Mouse (Mus musculus) ES-E14 (cell line): Measurements from ENCODE around the gene Upf2. TPM values are rescaled to one million over a fixed set of nuclear protein-coding genes. Genes with fewer than 3 reads are reported as not detected.

Source experiments
- DNase-seq: peaks from one replicate; pipeline ENCODE4 v3.0.0-alpha.2; 2013; ENCODE audit warnings: low read depth, low spot score
- H3K27ac ChIP-seq: 2 replicates; pipeline ENCODE4 v1.5.1; 2012; ENCODE audit warnings: low read depth, mild to moderate bottlenecking, low read length, moderate library complexity, mixed read lengths; ENCODE audit not compliant: poor library complexity, insufficient read depth, severe bottlenecking
- H3K36me3 ChIP-seq: 2 replicates; pipeline ENCODE4 v1.6.1; 2012; ENCODE audit warnings: mild to moderate bottlenecking, low read length, moderate library complexity, mixed read lengths; ENCODE audit not compliant: control insufficient read depth, poor library complexity, insufficient read depth, severe bottlenecking
- H3K4me1 ChIP-seq, 2 experiments: fragments of 150-350 bp in 1 of 2; sonication (generic) in 1 of 2; 2 replicates each; pipeline ENCODE4 v1.6.1; 2012; ENCODE audit warnings: low read length in 2 of 2, mild to moderate bottlenecking in 1 of 2, mixed read lengths in 1 of 2; ENCODE audit not compliant: control insufficient read depth in 2 of 2, insufficient read depth in 2 of 2, poor library complexity in 1 of 2
- H3K4me3 ChIP-seq, 2 experiments: fragments of 150-350 bp in 1 of 2; sonication (generic) in 1 of 2; 2 replicates each; pipeline ENCODE4 v1.5.1; 2012; ENCODE audit warnings: low read length in 2 of 2, low read depth in 1 of 2, mild to moderate bottlenecking in 1 of 2, mixed read lengths in 1 of 2; ENCODE audit not compliant: insufficient read depth in 1 of 2, poor library complexity in 1 of 2, severe bottlenecking in 1 of 2
- H3K9ac ChIP-seq: 2 replicates; pipeline ENCODE4 v1.6.1; 2012; ENCODE audit warnings: low read depth, mild to moderate bottlenecking, low read length, mixed read lengths; ENCODE audit not compliant: poor library complexity, insufficient read depth, severe bottlenecking
- H3K9me3 ChIP-seq: fragments of 150-350 bp; sonication (generic); 2 replicates; pipeline ENCODE4 v1.6.1; 2012; ENCODE audit warnings: low read depth, mild to moderate bottlenecking, low read length; ENCODE audit not compliant: control insufficient read depth, insufficient read depth
- CHD2 ChIP-seq: IDR thresholded peaks from 2 replicates; pipeline ENCODE4 v1.6.1; 2014; ENCODE audit warnings: mild to moderate bottlenecking, low read depth, low read length, inconsistent platforms
- HCFC1 ChIP-seq: IDR thresholded peaks from 2 replicates; pipeline ENCODE4 v1.6.1; 2012; ENCODE audit warnings: low read length, inconsistent platforms, borderline replicate concordance; ENCODE audit not compliant: insufficient read depth
- MAFK ChIP-seq: IDR thresholded peaks from 2 replicates; pipeline ENCODE4 v1.6.1; 2014; ENCODE audit warnings: mild to moderate bottlenecking, low read depth, low read length, inconsistent platforms; ENCODE audit not compliant: insufficient read depth
- ZC3H11A ChIP-seq: IDR thresholded peaks from 2 replicates; pipeline ENCODE4 v1.6.1; 2012; ENCODE audit warnings: low read depth, mild to moderate bottlenecking, inconsistent platforms, low read length, borderline replicate concordance
- ZNF384 ChIP-seq: IDR thresholded peaks from 2 replicates; pipeline ENCODE4 v1.6.1; 2012; ENCODE audit warnings: low read depth, low read length, inconsistent platforms
- in situ Hi-C, 2 experiments: fragments of 600-800 bp; cut with MboI; formaldehyde crosslinking; loops; one replicate each; pipeline ENCODE4 v1.15.1; 2025; ENCODE audit warnings: low sequenced_read_pairs in 2 of 2, inconsistent platforms in 1 of 2; ENCODE audit not compliant: unreplicated experiment in 2 of 2
- total RNA-seq: library from RNA; depleted of rRNA; stranded (reverse); fragments of 300-350 nt; gene quantifications from 2 replicates; pipeline ENCODE4 v1.2.3, GENCODE M21; 2012

Gene Upf2
- total RNA-seq, 1 experiment, result 18.6 TPM

DNA sequence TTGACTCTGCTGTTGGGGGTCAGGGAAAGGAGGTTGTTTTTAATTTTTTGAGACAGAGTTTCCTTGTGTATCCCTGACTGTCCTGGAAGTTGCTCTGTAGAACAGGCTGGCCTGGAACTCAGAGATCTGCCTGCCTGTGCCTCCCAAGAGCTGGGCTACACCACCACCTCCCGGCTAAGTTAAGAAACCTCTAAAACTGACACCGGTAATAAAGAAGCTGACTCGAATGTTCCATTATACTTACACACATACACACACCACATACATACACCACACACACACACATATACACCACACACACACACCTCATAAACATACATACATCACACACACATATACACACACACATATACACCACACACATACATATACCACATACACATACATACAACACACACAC lies 16.3 kb upstream of the Upf2 start:
- no peak overlapping the region for H3K4me3 ChIP-seq
- H3K9ac ChIP-seq, result no peak overlapping the region
- no peak for TF ChIP-seq HCFC1
- TF ChIP-seq MAFK, result no peak
- TF ChIP-seq CHD2, result no peak
- no peak for TF ChIP-seq ZC3H11A
- TF ChIP-seq ZNF384, result no peak
- no peaks in the 10 kb centered on the region for H3K9me3 ChIP-seq
- no peak overlapping the region for H3K27ac ChIP-seq
- H3K36me3 ChIP-seq, result peaks cover 5% of the 10 kb centered on the region
- H3K4me1 ChIP-seq, result no peaks in the 10 kb centered on the region
- in situ Hi-C loops, result no loop called here
- no peak for DNase-seq

DNA sequence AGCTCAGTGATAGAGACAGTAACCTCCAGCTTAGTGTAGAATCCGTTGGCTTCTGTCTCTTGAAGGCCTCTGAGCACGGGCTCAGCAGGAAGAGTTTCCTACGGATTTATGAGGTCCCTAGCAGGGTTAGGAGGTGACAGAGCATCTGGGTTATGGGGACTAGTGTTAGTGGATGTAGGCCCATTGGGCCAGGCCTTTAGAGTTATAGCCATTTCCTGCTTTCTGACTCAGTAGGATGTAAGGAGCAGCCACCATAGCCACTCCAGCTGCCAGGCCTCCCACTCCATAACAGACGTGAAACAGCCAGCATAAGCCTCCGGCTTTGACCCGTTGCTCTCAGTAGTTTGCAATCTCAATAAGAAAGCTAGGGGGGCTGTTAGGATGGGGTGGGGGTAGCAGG lies 15.2 kb upstream of the Upf2 start:
- H3K27ac ChIP-seq, result no peak overlapping the region
- H3K9ac ChIP-seq, result no peak overlapping the region
- H3K36me3 ChIP-seq, result no peaks in the 10 kb centered on the region; the same call in 1 of the 2 replicates
- TF ChIP-seq ZC3H11A, result no peak
- TF ChIP-seq HCFC1, result no peak
- TF ChIP-seq MAFK, result no peak
- no peaks in the 10 kb centered on the region for H3K4me1 ChIP-seq
- no peaks in the 10 kb centered on the region for H3K9me3 ChIP-seq
- DNase-seq, result no peak
- in situ Hi-C loops, result no loop called here
- H3K4me3 ChIP-seq, result no peak overlapping the region

DNA sequence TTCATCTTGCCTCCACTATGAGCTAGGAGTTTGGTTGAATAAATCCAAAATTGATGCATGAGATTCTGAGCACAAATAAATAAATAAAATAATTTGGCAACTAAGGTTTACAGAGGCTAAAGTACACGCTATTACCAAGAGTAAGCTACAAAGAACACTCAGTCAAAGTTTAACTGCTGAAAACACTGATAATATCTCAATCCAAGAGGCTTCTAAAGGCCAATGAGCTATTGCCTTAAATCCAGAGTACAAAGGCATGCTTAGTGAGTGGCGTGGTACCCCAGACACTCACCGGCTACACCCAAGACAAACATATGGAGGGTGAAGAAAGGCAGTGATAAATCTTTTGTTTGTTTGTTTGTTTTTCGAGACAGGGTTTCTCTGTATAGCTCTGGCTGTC lies 14.7 kb upstream of the Upf2 start:
- Histone ChIP-seq H3K36me3 (no peaks in the 10 kb centered on the region; the same call in 1 of the 2 replicates), H3K4me3 (no peak overlapping the region), H3K9me3 (no peaks in the 10 kb centered on the region), H3K27ac (no peak overlapping the region), H3K9ac (no peak overlapping the region), H3K4me1 (no peaks in the 10 kb centered on the region)
- no peak for DNase-seq
- TF ChIP-seq ZC3H11A (no peak), ZNF384 (no peak), HCFC1 (no peak), CHD2 (no peak), MAFK (no peak)
- in situ Hi-C loops, result no loop called here

DNA sequence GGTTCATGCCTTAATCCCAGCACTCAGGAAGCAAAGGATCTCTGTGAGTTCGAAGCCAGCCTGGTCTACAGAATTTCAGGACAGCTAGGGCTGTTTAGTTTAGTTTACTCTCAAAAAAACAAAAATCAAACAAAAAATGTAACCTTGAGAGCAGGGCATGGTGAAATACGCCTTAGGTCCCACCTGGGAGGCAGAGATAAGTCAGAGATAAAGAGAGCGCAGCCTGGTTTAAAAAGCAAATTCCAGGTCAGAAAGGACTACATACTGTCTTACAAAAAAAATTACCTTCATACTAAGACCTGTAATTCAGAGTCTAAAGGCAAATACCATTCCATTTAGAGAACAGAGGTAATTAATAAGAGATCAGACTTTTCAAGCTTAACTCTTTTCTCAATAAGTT lies 11.9 kb upstream of the Upf2 start:
- in situ Hi-C loops, result no loop called here
- Histone ChIP-seq H3K36me3 (no peaks in the 10 kb centered on the region; the same call in 1 of the 2 replicates), H3K9ac (no peak overlapping the region), H3K4me3 (no peak overlapping the region), H3K27ac (no peak overlapping the region), H3K9me3 (no peaks in the 10 kb centered on the region), H3K4me1 (0 out of 4 replicates have a peak, but pooled peaks cover 0 to 2% of the 10 kb centered on the region in 2 experiments)
- no peak for TF ChIP-seq ZC3H11A
- TF ChIP-seq CHD2, result no peak
- no peak for TF ChIP-seq HCFC1
- no peak for TF ChIP-seq ZNF384
- TF ChIP-seq MAFK, result no peak
- no peak for DNase-seq

DNA sequence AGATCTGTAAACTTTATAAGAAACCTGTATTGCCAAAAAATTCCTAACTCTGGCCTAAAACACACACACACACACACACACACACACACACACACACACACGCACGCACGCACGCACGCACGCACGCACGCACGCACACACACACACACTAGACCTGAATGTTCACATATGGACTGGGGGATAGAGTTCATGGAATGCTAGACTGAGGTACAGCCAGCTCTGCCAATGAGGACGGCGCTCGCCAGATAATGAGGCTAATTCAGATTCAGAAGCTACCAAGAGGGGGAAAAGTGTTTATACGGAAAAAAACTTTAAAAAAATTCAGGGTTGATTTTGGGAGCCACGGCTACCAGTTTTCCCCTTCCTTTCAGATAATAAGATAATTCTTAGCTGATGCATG lies 11.4 kb upstream of the Upf2 start:
- H3K36me3 ChIP-seq, result no peaks in the 10 kb centered on the region; the same call in 1 of the 2 replicates
- DNase-seq, result no peak
- no peaks in the 10 kb centered on the region for H3K9me3 ChIP-seq
- no peak overlapping the region for H3K27ac ChIP-seq
- in situ Hi-C loops, result no loop called here
- no peak overlapping the region for H3K9ac ChIP-seq
- no peak overlapping the region for H3K4me3 ChIP-seq
- 0 out of 4 replicates have a peak, but pooled peaks cover 0 to 2% of the 10 kb centered on the region in 2 experiments for H3K4me1 ChIP-seq
- TF ChIP-seq CHD2 (no peak), ZNF384 (no peak), HCFC1 (no peak), ZC3H11A (no peak), MAFK (no peak)
